Mouse (Mus musculus) testis, adult 2 months (tissue): ENCODE measurements around the gene Srebf2.

Source experiments
- CTCF ChIP-seq: fragments of 200-500 bp; IDR thresholded peaks from 2 replicates; pipeline ENCODE4 v1.5.1; 2012; ENCODE audit warnings: low read depth, mild to moderate bottlenecking, inconsistent platforms, low read length, moderate library complexity; ENCODE audit not compliant: control insufficient read depth, insufficient read depth, insufficient replicate concordance
- POLR2A ChIP-seq: fragments of 200-500 bp; IDR thresholded peaks from 2 replicates; pipeline ENCODE4 v1.6.1; 2012; ENCODE audit warnings: low read depth, mild to moderate bottlenecking, inconsistent platforms, low read length, moderate library complexity; ENCODE audit not compliant: control insufficient read depth

GRCm38 (mm10) chr15:82235661-82236060 is 88.7 kb downstream of the Srebf2 start:
- TF ChIP-seq CTCF (no peak), POLR2A (no peak)
